Mouse (Mus musculus) colon, adult 2 months (tissue): ENCODE results near the gene Tdp1. TPM values are rescaled to one million over a fixed set of nuclear protein-coding genes. Genes with fewer than 3 reads are reported as not detected.

Experiments
- polyA plus RNA-seq: library from polyadenylated mRNA; depleted of rRNA; stranded (reverse); fragments of >200 nt; gene quantifications from 2 replicates; pipeline ENCODE4 v1.2.3, GENCODE M21; 2012; rRNA removed

Gene Tdp1
- polyA plus RNA-seq = 3.9 and 7.6 TPM in 2 replicates

DNA sequence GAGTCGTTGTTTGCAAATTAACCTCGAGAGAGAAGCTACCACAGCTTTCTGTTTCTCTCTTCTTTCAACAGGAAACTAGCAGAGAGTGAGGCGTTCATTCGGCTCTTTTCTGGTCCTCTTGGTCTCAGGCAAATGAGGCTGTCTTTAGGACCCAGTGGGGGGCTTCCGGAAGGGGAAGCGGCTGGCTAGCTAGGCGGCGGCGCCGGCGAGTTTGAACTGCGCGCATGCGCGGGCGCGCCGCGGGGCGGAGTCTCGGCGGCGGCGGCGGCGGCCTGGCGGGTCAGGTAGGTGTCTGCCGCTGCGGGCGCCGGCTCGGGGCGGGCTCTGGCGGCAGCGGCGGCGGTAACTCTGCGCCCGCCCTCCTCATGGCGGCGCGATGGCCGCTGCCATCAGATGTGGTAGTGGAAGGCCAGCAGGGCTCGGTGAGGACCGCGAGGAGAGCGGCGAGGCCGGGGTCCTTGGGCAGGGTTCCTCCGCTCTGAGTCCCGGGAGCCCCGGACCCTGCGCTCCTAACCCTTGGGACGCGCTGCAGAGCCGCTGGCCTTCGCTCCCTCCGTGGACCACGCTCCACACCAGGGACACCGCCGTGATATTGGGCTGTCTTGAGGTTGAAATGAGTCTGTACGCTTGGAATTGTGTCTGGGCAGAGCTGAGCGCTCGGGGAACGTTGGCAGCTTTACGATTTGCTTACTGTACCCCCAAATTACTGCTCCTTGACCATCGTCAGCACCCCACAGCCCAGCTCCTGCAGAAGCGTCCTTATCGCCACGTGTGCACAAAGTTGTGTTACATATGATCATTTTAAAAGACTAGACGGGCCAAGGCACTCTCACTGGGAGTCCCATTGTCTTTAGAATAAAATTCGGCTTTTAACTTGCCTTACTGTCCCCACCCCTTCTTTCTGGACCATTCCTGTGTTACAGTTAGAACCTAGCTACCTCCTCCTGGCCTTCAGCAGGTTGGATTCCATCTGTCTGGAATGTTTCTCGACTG is at the start of gene Tdp1, which contains the start of gene Efcab11:
TSS of gene Tdp1 (plus strand) at position 249 of the 993 bp plus-strand sequence.
TSS of gene Efcab11 (minus strand) at position 171 of the 993 bp plus-strand sequence.

DNA sequence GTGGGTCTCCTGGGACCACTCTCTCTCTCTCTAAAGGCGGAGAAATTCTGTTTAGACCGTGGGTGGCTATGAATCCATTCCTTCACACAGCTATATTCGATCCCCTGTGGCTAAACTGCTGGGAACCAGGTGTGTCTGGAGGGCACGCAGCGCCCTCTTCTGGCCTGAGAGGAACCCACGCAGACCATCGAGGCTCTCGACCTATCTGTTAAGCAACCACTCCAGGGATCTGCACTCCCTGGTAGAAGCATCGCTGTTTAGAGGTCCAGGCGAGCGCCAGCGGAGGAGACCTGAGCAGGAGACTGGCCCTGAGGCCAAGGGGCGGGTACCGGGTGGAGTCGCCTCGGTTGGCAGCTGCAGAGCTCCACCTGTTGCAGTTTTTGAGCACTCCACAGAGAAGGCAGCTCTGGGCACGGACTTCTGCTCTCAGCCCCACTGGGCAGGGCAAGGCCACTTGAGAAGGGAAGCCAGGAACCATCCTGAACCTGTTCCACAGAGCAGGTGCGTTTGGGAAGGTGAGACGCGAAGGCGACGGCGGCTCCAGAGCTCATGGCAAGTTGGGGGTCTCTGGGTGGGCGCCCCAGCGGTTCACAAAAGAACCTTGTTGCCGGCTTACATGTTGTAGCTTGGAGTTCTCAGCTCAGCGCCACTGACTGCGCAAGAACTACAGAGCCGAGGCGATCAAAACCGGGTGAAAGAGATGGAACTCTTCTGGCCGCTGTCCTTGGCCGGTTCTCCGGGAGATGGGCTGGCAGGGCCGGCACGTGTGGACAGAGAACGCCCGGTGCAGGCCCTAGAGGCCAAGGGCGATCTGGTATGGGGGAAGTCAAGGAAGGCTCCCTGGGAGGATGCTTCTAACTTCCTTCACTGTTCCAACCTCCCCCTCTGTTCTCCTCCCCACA is 80.2 kb downstream of the Tdp1 start, which contains the start of gene Kcnk13:
TSS of gene Kcnk13 (plus strand) at position 199 of the 902 bp plus-strand sequence.

Other genes starting within 250 kb of the Tdp1 start
- gene Efcab11, start 78 bp upstream of the Tdp1 start, polyA plus RNA-seq = 0.28 and 0.49 TPM in 2 replicates
- 0.36 and 0.53 TPM in 2 replicates for gene Kcnk13, start 80.0 kb downstream of the Tdp1 start, polyA plus RNA-seq
- 18.5 and 24.8 TPM in 2 replicates for gene Psmc1, start 225.6 kb downstream of the Tdp1 start, polyA plus RNA-seq